Mouse (Mus musculus) embryonic facial prominence, embryonic 14.5 days (tissue): ENCODE results near the gene Gm6993. TPM values are rescaled to one million over a fixed set of nuclear protein-coding genes. Genes with fewer than 3 reads are reported as not detected.
A peak's percentile ranks its signal among the peaks of the same experiment; 100 is the strongest.

ENCODE experiments used
- ATAC-seq: fragments of 200-750 bp; cut with Nextera tagmentation; 2 replicates; pipeline ENCODE4 v1.8.0; 2017; ENCODE audit warnings: low read depth, moderate number of reproducible peaks, moderate TSS enrichment
- DNase-seq: peaks from one replicate; pipeline ENCODE4 v3.0.0-alpha.2; 2015; ENCODE audit warnings: low spot score
- H3K27ac ChIP-seq: fragments of 300-500 bp; sonication (generic); replicated peaks from 2 replicates; pipeline ENCODE4 v1.5.1; 2014; ENCODE audit warnings: low read depth, mild to moderate bottlenecking, low read length, moderate library complexity
- H3K27me3 ChIP-seq: fragments of 300-500 bp; sonication (generic); replicated peaks from 2 replicates; pipeline ENCODE4 v1.6.1; 2014; ENCODE audit warnings: low read length; ENCODE audit not compliant: control insufficient read depth, insufficient read depth
- H3K36me3 ChIP-seq: fragments of 300-500 bp; sonication (generic); 2 replicates; pipeline ENCODE4 v1.6.1; 2014; ENCODE audit warnings: low read length, mixed read lengths; ENCODE audit not compliant: control insufficient read depth, insufficient read depth
- H3K4me1 ChIP-seq: fragments of 300-500 bp; sonication (generic); 2 replicates; pipeline ENCODE4 v1.6.1; 2014; ENCODE audit warnings: antibody characterized with exemption, low read length; ENCODE audit not compliant: control insufficient read depth, insufficient read depth
- H3K4me2 ChIP-seq: fragments of 300-500 bp; sonication (generic); 2 replicates; pipeline ENCODE4 v1.6.1; 2014; ENCODE audit warnings: low read depth, mild to moderate bottlenecking, low read length, moderate library complexity, mixed read lengths
- H3K4me3 ChIP-seq: fragments of 300-500 bp; sonication (generic); 2 replicates; pipeline ENCODE4 v1.5.1; 2014; ENCODE audit warnings: low read depth, mild to moderate bottlenecking, low read length
- H3K9ac ChIP-seq: fragments of 300-500 bp; sonication (generic); 2 replicates; pipeline ENCODE4 v1.6.1; 2014; ENCODE audit warnings: low read depth, mild to moderate bottlenecking, low read length, moderate library complexity, mixed read lengths
- H3K9me3 ChIP-seq: fragments of 300-500 bp; sonication (generic); 2 replicates; pipeline ENCODE4 v1.6.1; 2016; ENCODE audit warnings: low read length; ENCODE audit not compliant: control insufficient read depth
- WGBS: fragments of 180-500 bp; shearing (Covaris S2); extraction: QIAGEN DNeasy Blood & Tissue Kit; methylation state at CpG from one replicate; pipeline ENCODE4 v1.1.7; 2014; 5-methylcytosine and 5-hydroxymethylcytosine counted together
- polyA plus RNA-seq: library from polyadenylated mRNA; unstranded; fragments of >200 nt; fragmentation: Nextera tagmentation; extraction: Ambion mirVana; gene quantifications from 2 replicates; pipeline ENCODE4 v1.2.1, GENCODE M21; 2014

The Gm6993 gene
- polyA plus RNA-seq, 1 experiment from 2014 or later, result not detected

DNA sequence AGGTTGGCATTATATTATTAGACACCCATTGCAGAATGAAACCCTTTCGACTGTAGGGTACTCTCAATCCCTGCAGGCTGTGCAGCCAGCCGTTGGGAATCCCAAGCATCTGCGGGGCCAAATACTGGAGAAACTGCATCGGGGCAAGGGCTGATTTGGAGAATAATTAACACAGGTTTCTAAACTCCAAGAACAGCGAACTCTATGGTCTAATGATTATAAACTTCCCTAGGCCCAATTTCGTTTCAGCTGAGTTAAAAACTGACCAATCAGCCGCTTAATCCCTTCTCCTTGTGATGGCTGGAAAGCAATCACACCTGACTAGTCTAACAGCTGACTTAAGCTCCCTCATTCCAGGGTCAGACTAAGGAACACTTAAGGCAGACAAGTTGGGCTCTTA lies 23.4 kb downstream of the Gm6993 start:
- Histone ChIP-seq H3K9ac (no peak overlapping the region), H3K4me1 (peaks cover 23% of the 10 kb centered on the region), H3K4me2 (peak overlapping the region; percentile 88), H3K27me3 (no peaks in the 10 kb centered on the region), H3K4me3 (no peak overlapping the region), H3K9me3 (no peaks in the 10 kb centered on the region), H3K27ac (no peak overlapping the region), H3K36me3 (peaks cover 20% of the 10 kb centered on the region; the same call in 1 of the 2 replicates)
- no peak for ATAC-seq
- 32% methylated on average over 7 of the region's 7 CpGs for WGBS
- DNase-seq, result no peak

- under 1% methylated on average over 37 of the region's 39 CpGs for WGBS
- Histone ChIP-seq H3K27ac (peak within 1 kb of the TSS; percentile 90), H3K4me3 (peak within 1 kb of the TSS; percentile 72), H3K4me2 (peak within 1 kb of the TSS; percentile 88), H3K36me3 (peaks cover 33% of the 10 kb centered on the region; the same call in 1 of the 2 replicates), H3K9me3 (no peaks in the 10 kb centered on the region), H3K9ac (peak within 1 kb of the TSS; percentile 86), H3K4me1 (peaks cover 30% of the 10 kb centered on the region), H3K27me3 (no peaks in the 10 kb centered on the region)
- peak; percentile 75 for ATAC-seq
- DNase-seq, result peak; percentile 88
Measured at GRCm38 (mm10) chr12:31265005-31265721, 24.6 kb downstream of the Gm6993 start, which contains the start of gene Lamb1. TSS of gene Lamb1 (plus strand) at chr12:31265234.

DNA sequence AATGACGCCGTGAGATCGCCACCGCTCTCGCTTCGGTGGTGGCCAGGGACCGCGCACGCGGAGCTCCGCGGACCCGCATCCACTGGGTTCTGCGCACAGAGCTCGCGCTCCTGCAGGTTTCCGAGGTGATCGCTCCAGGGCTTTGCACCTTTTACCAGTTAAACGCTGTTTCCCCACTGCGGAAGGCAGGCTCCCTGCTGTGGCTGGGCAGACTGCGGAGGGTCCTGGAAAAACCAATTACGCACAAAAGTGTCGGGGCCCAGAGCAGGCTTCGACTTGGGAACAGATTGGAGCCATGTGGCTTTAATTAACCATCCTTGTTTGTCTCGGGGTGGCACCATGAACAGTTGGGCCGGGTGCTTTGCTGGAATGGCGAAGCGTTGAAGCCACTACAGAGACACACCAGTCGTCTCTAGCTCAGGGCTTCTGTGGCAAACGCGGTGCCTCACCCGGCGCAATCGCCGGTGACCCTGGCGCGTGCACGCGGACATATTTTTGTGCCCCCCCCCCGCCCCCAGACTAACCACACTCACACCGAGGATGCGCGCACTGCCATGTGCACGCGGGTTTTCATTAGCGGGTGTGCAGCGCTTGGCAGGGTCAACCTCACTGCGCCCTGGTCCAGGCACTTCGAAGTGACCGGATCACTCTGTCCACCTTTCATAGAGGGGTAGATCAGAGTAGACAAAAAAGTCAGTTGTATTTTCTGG lies 25.3 kb downstream of the Gm6993 start:
- no peaks in the 10 kb centered on the region for H3K27me3 ChIP-seq
- under 1% methylated on average over 50 of the region's 50 CpGs for WGBS
- peaks cover 36% of the 10 kb centered on the region for H3K4me1 ChIP-seq
- DNase-seq (peak; percentile 62), ATAC-seq (peak; percentile 23; the same call in 1 of the 2 replicates)
- peaks cover 39% of the 10 kb centered on the region for H3K36me3 ChIP-seq
- peak overlapping the region; percentile 90 for H3K27ac ChIP-seq
- peak overlapping the region; percentile 86 for H3K9ac ChIP-seq
- H3K9me3 ChIP-seq, result no peaks in the 10 kb centered on the region
- H3K4me2 ChIP-seq, result peak overlapping the region; percentile 88
- peak overlapping the region; percentile 72 for H3K4me3 ChIP-seq

GRCm38 (mm10) chr12:31266686-31267085 lies 26.1 kb downstream of the Gm6993 start:
- Histone ChIP-seq H3K4me2 (peak overlapping the region; percentile 88), H3K27me3 (no peaks in the 10 kb centered on the region), H3K4me3 (peak overlapping the region; percentile 72), H3K4me1 (peaks cover 44% of the 10 kb centered on the region), H3K27ac (0 out of 2 replicates have a peak overlapping the region, but pooled peaks have one; percentile 90), H3K9me3 (no peaks in the 10 kb centered on the region), H3K36me3 (peaks cover 41% of the 10 kb centered on the region), H3K9ac (peak overlapping the region; percentile 86)
- 6% methylated on average over 15 of the region's 15 CpGs for WGBS
- DNase-seq (peak; percentile 26), ATAC-seq (no peak)

DNA sequence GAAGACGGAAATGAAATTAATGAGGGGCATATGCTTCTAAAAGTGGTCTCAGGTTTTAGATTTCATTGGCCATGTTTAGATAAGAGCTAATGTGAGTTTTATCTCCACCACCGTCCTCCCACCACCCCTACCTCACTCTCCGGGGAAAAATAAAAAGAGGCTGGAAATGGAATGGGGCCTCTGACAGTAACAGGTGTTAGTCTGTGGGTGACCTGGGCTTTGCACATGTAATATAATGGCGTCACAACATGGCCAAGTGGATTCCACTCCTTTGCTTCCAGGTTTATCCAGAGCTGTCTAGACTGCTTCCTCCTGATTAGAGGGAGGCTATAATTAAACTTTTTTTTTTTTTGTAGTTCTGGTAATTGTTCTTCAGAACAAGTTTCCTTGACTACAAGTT lies 26.8 kb downstream of the Gm6993 start:
- H3K9me3 ChIP-seq, result no peaks in the 10 kb centered on the region
- no peak overlapping the region for H3K27ac ChIP-seq
- peaks cover 46% of the 10 kb centered on the region for H3K36me3 ChIP-seq
- H3K4me1 ChIP-seq, result peaks cover 51% of the 10 kb centered on the region
- H3K4me2 ChIP-seq, result peak overlapping the region; percentile 88
- ATAC-seq (no peak), DNase-seq (no peak)
- peak overlapping the region; percentile 72 for H3K4me3 ChIP-seq
- H3K9ac ChIP-seq, result peak overlapping the region; percentile 86; the same call in 1 of the 2 replicates
- H3K27me3 ChIP-seq, result no peaks in the 10 kb centered on the region
- WGBS, result 24% methylated on average over 4 of the region's 4 CpGs

DNA sequence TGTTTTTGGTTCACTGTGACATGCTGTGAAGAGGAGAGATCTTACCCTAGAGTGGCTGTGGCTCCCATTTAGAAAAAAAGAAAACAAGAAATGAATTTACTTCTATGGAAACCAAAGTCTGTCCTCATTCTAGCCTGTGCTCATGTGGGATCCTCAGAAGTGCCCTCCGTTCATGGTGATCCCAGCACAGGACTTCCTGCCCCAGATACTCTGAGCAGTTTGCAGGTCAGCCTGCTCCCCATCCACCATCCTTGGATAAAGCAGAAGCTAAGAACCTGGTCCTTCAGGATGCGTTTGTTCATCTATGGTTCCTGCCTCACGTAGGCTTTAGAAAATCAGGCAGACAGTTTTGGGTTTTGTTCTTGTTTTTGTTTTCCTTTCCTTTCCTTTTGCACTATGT lies 27.7 kb downstream of the Gm6993 start:
- Histone ChIP-seq H3K9ac (peak overlapping the region; percentile 43), H3K9me3 (no peaks in the 10 kb centered on the region), H3K36me3 (peaks cover 55% of the 10 kb centered on the region), H3K4me3 (peak overlapping the region; percentile 72), H3K27me3 (no peaks in the 10 kb centered on the region), H3K27ac (no peak overlapping the region), H3K4me1 (peaks cover 60% of the 10 kb centered on the region), H3K4me2 (peak overlapping the region; percentile 88)
- WGBS, result 71% methylated on average over 3 of the region's 3 CpGs
- no peak for ATAC-seq
- no peak for DNase-seq

DNA sequence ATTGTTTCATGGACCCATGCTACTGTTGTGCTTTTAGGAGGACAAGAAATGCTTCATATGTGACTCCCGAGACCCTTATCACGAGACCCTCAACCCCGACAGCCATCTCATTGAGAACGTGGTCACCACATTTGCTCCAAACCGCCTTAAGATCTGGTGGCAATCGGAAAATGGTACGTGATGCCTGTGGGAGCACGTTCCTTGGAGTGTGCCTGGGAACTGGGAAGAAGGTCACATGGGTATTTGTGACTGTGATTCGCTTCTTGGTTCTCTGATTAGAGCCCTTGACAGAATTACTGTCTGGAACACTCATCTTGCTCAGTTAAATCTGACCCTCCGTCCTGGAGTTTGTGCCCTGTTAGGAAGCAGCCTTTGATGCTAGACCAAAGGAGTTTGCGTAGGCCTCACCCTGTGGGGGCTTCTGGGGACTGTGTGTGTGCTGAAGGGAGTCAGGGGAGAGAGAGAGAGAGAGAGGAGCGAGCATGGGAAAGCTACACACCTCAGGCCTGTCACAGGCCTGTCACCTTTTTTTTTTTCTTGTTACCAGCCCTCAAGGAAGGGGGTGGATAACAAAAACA lies 28.5 kb downstream of the Gm6993 start:
- Histone ChIP-seq H3K4me2 (peak overlapping the region; percentile 88; the same call in 1 of the 2 replicates), H3K36me3 (peaks cover 63% of the 10 kb centered on the region), H3K4me1 (peaks cover 58% of the 10 kb centered on the region), H3K27me3 (no peaks in the 10 kb centered on the region), H3K9ac (no peak overlapping the region), H3K9me3 (no peaks in the 10 kb centered on the region), H3K4me3 (no peak overlapping the region), H3K27ac (no peak overlapping the region)
- WGBS, result 64% methylated on average over 12 of the region's 12 CpGs
- DNase-seq (no peak), ATAC-seq (no peak)

GRCm38 (mm10) chr12:31270361-31270760 lies 29.8 kb downstream of the Gm6993 start:
- no peak overlapping the region for H3K9ac ChIP-seq
- peak overlapping the region; percentile 46; the same call in 1 of the 2 replicates for H3K4me2 ChIP-seq
- no peaks in the 10 kb centered on the region for H3K27me3 ChIP-seq
- H3K9me3 ChIP-seq, result no peaks in the 10 kb centered on the region
- H3K4me1 ChIP-seq, result peaks cover 58% of the 10 kb centered on the region
- WGBS, result 85% methylated on average over 10 of the region's 10 CpGs
- no peak overlapping the region for H3K4me3 ChIP-seq
- peak overlapping the region; percentile 69; the same call in 1 of the 2 replicates for H3K27ac ChIP-seq
- H3K36me3 ChIP-seq, result peaks cover 76% of the 10 kb centered on the region
- ATAC-seq, result no peak
- no peak for DNase-seq
